Mouse (Mus musculus): Measurements from ENCODE around the gene Trim28.

Trim28 gene

DNA sequence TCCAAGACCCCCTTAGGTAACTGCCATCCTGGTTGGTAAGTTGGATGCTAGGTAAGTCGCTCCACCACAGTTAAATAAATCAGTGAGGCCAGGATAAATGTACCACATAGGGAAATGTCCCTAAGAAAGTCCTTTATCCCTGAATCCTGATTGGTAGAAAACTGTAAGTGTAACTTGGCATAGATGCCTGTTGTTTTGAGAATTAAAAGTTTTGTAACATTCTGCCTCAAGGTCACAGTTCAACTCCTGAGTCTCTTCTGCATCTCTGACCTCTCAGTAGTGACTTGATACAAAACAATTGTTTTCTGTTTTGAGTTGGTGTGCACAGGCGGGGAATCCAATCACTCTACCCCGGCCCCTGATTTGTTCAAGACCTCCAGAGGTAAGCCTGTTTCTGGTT is at the start of gene Trim28:
Gene Trim28, plus strand, starts transcription at position 264 of the 400 bp plus-strand sequence.
- DNase-seq (ENCODE audit: low spot score in 2 of 2): no peak

DNA sequence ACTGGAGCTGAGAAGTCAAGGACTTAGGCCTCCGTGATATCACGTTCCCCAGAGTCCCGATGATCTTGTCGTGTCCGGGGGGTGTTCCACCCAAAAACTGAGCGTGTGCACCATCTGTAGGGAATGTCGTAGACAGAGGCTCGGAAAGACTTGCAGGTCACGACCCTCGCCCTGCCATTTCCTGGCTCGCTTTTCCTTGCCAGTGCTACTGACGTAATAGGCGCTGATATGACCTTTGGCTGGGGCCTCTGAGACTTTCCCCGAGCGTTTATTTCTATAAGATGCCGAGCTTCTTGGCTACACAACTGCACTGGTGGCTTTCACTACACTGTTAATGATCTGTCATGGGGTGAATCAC is 49.1 kb upstream of the Trim28 start:
- DNase-seq (ENCODE audit: low spot score in 2 of 2): no peak

DNA sequence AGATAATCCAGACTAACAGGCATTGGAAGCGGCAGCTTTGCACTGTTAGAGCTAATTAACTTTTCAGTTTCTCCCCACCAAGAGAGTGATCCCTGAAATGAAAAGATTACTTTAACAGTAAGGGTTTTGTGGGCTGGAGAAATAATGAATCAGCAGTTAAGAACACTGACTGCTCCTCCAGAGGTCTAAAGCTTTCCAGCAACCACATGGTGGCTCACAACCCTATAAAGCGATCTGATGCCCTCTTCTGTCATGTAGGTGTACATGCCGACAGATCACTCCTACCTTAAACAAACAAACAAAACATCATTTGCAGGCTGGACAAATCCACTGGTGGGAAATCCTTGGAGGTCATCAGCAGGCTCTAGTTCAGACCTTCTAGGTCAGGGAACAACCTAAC is 44.0 kb upstream of the Trim28 start:
- no peak for DNase-seq (ENCODE audit: low spot score in 2 of 2)

- no peak for DNase-seq (ENCODE audit: low spot score in 2 of 2)
Observed at GRCm38 (mm10) chr7:12957511-12957910, 41.4 kb upstream of the Trim28 start.

- DNase-seq (ENCODE audit: low spot score in 2 of 2): no peak
Observed at GRCm38 (mm10) chr7:12958948-12959347, 40.0 kb upstream of the Trim28 start.

GRCm38 (mm10) chr7:12959718-12960117 is 39.2 kb upstream of the Trim28 start:
- DNase-seq (ENCODE audit: low spot score in 2 of 2): no peak

DNA sequence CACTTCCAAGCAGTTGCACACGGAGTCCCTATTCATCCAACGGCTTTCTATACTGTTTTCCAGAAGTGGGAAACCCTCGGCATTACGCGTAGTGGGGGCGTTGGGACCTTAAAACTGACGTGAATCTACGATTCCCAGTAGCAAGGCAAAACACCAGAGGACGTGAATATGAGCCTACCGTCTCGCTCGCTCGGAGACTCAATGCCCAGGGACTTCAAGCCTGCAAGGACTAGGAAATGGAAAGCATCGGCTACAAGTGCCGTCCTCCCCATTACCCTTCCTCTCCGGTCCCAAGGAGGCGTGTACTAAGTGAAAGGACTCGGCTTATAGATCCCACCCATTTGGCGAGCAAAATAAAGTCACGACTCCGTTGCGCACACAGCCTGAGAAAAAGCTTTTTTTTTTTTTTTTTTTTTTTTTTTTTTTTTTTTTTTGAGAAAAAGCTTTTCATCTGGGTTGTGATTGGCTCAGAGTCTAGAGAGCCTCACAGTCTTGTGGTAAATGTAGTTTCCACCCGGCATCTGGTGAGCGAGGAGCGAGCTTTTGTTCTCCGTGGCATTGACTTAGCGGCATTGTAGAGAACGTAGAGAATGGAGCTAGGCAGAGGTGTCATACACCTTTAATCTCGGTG is 37.3 kb upstream of the Trim28 start:
- peak; percentile 54 to 57 for DNase-seq (ENCODE audit: low spot score in 2 of 2)

DNA sequence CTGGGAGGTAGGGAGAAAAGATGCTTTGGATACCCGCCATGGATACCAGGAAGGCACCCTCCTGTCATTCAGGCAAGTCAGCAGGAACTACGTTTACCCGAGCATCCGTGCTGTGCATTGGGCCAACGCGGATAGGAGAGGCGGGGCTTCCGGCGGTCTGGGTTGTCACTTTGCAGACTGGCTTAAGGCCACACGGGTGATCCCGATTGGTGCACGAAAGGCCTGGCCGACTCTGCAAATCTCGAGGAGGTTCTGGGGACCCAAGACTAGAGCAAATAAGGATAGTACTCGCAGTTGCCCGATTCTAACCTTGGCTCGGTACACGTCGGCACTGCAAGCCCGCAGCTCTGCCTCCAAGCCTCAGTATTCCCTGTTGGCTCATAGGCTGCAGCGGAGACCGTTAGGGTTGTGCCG is 33.2 kb upstream of the Trim28 start, which contains the start of gene Zfp324:
Gene Zfp324, plus strand, starts transcription at position 161 of the 414 bp plus-strand sequence.
- peak; percentile 94 to 95 for DNase-seq (ENCODE audit: low spot score in 2 of 2)

DNA sequence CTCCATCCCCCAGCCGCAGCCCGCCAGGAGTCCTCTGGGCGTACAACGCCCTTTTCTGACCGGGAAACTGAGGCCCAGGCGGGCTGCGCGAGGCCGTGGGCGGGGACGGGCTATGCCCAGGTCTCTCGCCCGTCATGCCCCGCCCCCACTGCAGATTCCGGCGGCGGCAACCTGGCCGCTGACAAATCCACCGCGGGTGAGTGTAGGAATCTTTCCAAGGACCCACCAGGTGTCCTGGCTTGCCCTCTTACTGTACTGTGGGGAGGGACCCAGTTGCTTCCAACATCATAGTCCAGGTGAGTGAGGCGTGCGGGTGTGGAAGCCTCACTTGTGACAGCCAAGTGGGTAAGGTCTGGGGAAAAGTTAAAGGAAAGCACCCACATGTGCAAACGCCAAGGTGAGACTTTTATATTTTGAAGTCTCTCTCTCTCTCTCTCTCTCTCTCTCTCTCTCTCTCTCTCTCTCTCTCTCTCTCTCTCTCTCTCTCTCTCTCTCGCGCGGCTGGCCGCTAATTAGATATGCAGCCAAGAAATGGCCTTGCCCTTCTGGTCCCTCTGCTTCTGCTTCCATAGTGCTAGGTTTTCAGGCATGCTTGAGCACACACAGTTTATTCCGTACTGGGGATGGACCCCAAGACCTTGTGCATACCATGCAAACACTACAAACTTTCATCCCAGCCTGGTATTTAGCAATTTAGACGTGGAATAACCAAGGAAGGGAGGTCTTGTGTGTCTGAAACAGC is 32.6 kb upstream of the Trim28 start:
- peak in 1 of 2 experiments; percentile 60 for DNase-seq (ENCODE audit: low spot score in 2 of 2)

DNA sequence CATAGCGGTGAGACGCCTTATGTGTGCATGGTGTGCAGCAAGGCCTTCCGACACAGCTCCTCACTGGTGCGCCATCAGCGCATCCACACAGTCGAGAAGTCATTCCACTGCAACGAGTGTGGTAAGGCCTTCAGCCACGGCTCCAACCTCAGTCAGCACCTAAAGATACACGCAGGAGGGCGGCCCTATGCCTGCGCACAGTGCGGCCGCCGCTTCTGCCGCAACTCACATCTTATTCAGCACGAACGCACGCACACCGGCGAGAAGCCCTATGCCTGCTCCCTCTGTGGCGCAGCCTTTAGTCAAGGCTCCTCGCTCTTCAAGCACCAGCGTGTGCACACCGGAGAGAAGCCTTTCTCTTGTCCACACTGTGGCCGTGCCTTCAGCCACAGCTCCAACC is 28.0 kb upstream of the Trim28 start:
- DNase-seq (ENCODE audit: low spot score in 2 of 2): no peak

DNA sequence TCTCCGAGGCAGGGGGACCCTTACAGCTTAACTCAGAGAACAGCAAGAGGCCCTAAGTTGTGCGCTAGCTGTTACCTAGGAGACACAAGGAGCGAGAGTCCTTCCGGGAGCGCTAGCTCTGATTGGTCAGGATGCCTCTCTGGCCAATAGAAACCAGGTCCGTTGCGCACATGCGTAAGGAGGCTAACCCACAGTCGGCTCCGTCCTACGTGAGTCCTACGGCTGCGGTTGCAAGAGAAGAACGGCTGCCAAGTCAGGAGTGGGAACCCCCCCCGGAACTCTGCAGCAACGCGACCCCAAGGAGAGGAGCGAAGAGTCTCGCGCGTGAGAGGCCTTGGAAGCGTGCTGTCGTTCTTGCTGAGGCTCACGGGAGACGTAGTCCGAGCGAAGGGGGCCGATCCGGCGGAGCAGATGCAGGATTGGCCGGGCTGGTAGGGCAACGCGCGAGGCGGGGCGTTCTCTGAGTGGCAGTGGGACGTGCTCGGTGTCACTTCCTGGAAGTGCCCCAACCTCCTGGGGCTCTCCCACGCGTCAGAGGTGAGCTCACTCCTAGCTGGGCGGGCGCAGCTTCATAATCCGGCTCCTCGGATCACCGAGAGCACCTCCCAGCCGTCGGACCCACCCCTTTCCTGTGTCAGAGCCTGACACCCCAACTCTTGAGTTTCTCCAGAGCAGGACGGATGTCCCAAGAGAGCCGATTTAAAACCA is 21.1 kb upstream of the Trim28 start, which contains the start of gene Zfp446:
Gene Zfp446, plus strand, starts transcription at position 167 of the 708 bp plus-strand sequence.
- peak; percentile 99 to 100 for DNase-seq (ENCODE audit: low spot score in 2 of 2)

- DNase-seq (ENCODE audit: low spot score in 2 of 2): no peak
Observed at GRCm38 (mm10) chr7:12978931-12979722, 19.8 kb upstream of the Trim28 start.

GRCm38 (mm10) chr7:12979776-12980175 is 19.1 kb upstream of the Trim28 start:
- DNase-seq (ENCODE audit: low spot score in 2 of 2): no peak

DNA sequence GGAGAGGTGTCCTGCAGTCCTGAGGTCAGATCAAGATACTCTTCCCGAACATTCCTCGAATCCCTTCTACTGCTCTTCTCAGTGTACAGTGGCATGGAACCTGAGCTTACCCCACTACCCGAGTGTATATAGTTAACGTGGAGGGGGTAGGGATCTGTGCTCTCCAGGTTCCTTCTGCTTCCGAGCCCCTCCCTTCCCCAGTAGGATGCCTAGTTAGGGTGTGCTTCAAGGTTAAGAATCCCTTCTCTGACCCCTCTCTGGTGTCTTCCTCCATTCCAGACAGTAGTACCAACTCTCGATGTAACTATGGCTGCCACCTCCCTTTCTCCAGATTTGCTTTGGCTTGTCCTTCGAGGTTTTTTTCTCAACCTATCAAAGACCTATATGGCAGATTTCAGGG is 18.6 kb upstream of the Trim28 start:
- DNase-seq (ENCODE audit: low spot score in 2 of 2): no peak

GRCm38 (mm10) chr7:12985724-12986123 is 13.2 kb upstream of the Trim28 start:
- DNase-seq (ENCODE audit: low spot score in 2 of 2): no peak

- DNase-seq (ENCODE audit: low spot score in 2 of 2): no peak
Observed at GRCm38 (mm10) chr7:12986906-12987305, 12.0 kb upstream of the Trim28 start.

- DNase-seq (ENCODE audit: low spot score in 2 of 2): no peak
Observed at GRCm38 (mm10) chr7:12987409-12988189, 11.3 kb upstream of the Trim28 start.

DNA sequence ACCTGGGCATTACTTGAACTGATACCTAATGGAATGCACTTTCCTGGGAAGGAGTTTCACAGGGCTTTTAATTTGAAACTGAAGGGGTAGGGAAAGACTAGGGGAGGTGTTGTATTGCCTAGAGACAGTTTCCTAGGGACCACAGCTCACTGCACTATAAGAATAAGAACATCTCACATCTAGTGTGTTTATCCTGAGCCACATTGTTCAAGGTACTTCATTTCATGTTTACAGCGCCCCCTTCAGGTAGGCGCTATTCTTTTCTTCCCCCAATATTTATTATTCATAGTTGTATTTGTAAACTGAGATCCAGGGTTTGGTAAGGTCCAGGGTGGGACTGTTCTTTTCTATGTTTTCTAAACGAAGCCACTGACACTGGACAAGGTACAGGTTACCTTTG is 6.7 kb upstream of the Trim28 start:
- DNase-seq (ENCODE audit: low spot score in 2 of 2): no peak

DNA sequence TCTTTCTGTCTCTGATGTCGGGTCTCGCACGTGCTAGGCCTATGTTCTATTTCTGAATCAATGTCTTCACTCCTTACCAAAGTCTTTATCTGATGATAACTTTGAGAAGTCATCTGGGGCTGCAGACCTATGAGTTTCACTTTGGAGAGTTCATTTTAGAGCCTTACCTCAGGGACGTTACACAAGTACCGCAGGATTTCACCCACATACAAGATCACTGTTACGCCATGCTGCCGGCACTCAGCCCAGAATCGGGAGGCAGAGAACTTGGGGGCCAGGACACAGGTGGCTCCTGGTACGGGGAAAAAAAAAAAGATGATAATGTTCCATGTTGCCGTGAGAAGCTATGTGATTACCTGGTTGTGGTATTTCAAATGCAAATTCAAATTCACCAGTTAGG is 5.8 kb upstream of the Trim28 start:
- DNase-seq (ENCODE audit: low spot score in 2 of 2): no peak

- no peak for DNase-seq (ENCODE audit: low spot score in 2 of 2)
Observed at GRCm38 (mm10) chr7:12995862-12996261, 3.1 kb upstream of the Trim28 start.

- no peak for DNase-seq (ENCODE audit: low spot score in 2 of 2)
Observed at GRCm38 (mm10) chr7:12997230-12997629, 1.7 kb upstream of the Trim28 start.
